Mouse (Mus musculus) layer of hippocampus, postnatal 25 days (tissue): Measurements from ENCODE around the gene Tusc2. TPM values are rescaled to one million over a fixed set of nuclear protein-coding genes. Genes with fewer than 3 reads are reported as not detected.

Experiments
- DNase-seq, 2 experiments: peaks; one replicate each; pipeline ENCODE4 v3.0.0; 2022; ENCODE audit warnings: mixed read lengths in 2 of 2, low spot score in 1 of 2; ENCODE audit errors: extremely low spot score in 1 of 2
- total RNA-seq, 2 experiments: library from RNA; stranded (reverse); gene quantifications; 2 replicates each; pipeline ENCODE4 v1.2.3; 2021

The Tusc2 gene
- total RNA-seq, 2 experiments from 2014 or later: 71.1 to 76.0 TPM

GRCm38 (mm10) chr9:107607036-107607435, 44.0 kb downstream of the Tusc2 start:
- DNase-seq: no peak

GRCm38 (mm10) chr9:107607653-107608245, 44.7 kb downstream of the Tusc2 start:
- no peak for DNase-seq

- DNase-seq: no peak
Measured at GRCm38 (mm10) chr9:107608741-107609432, 45.8 kb downstream of the Tusc2 start, which contains the start of gene Sema3b. Gene Sema3b (minus strand): TSS chr9:107609229.

- DNase-seq: no peak
Measured at GRCm38 (mm10) chr9:107609433-107609830, 46.4 kb downstream of the Tusc2 start.

DNA sequence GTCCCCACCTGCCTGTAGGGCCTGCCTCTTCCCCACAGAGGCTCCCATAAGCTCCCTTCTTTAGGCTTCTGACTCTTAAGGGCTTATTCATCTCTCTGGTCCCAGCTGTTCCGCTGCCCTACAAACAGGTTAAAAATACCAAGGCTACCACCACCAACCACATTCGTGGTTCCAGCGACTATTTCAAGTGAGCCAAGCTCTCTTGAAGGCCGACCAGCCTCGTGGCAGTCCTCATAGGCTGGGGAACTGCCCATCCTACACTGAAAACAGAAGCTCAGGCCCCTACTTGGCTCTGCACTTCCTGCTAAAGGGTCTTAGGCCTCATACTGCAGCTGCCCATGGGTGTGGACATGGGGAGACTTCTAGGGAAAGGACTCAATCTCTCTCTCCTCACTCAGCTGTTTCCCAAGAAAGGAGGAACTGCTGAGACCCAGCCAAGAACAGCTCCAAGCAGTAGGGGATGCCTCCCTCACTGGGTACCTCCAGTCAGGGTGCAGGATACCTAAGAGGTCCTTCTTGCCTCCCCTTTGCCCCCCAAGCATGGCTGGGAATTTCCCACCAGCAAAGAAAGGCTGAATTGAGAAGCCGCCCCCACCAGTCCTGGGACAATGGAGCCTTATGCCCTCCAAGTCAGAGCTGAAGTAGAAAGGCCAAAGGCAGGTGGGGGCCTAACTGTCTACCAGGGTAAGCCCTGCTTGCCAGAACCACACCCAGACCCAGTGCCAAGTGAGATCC, 48.6 kb downstream of the Tusc2 start:
- DNase-seq: peak in 1 of 2 experiments; percentile 34

DNA sequence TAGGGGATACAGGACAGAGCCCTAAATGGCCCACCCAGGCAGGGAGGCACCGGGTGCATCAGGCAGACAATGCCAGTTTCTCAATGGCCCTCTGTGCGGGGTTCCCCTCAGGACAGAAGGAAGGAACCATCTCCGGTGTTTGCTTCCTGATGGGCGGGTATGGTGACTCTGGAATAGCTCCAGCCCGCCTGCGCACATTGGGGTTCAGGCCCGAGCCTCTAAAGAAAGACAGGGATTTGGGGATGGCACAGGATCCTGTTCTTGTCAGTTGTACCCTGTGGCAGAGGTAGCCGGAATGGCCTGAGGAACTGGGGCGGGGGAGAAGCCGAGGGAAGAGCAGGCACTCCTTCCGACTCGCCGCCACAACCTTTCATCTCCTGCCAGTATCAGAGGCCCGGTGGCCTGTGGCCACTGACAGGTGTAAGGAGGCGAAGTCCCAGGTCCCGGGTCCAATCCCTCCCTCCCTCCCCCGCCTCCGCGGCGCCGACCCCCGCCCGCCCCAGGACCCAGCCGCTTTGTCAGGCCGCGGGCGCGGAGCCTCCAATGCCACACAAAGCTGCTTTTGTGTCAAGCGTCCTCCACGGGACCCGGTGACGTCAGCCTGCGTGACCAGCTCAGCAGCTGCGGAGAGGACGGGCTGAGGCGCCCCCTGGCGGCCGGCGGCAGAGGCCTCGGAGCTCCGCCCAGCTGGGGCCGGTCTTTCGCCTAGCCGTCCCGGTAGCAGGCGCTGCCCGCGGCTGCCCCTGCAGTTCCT, 49.3 kb downstream of the Tusc2 start:
- peak; percentile 99 for DNase-seq

DNA sequence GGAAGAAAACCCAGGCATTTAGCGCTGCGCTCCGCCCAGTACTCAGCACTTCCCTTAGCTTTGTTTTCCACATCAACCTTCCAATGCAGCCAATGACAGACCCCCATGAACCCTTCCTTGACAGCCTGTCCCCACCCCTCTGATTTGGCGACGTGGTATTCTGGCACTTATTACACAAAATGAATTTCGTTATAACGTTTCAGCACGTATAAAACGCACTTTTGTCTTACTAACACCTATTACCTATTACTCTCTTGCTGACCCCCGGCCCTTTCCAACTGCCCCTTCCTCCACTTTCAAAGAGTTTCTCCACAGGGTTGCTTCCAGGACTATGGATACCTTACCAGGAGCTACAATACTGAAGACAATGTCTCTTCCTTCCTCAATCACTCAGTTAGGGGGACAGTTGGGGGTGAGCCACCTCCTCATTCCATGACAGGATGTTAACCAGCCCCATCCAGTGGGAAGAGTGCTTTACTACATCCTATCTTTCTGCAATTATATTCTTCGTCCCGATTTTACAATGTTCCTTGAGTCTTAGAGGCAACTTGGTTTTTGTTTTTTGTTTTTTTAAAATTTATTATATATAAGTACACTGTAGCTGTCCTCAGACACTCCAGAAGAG, 50.0 kb downstream of the Tusc2 start:
- DNase-seq: no peak

GRCm38 (mm10) chr9:107615035-107615434, 52.0 kb downstream of the Tusc2 start:
- DNase-seq: no peak

Other genes with a start within 250 kb of the Tusc2 start
- gene Hemk1, start 224.9 kb upstream of the Tusc2 start, total RNA-seq: 10 to 100 TPM; 16.5 to 18.2 TPM
- 1 to 10 TPM; 2.1 to 2.3 TPM for gene 6430571L13Rik, start 222.7 kb upstream of the Tusc2 start, total RNA-seq
- gene Cacna2d2, start 163.6 kb upstream of the Tusc2 start, total RNA-seq: 10 to 100 TPM; 16.8 to 21.2 TPM
- gene Tmem115, start 29.3 kb upstream of the Tusc2 start, total RNA-seq: 10 to 100 TPM; 38.1 to 41.0 TPM
- 10 to 100 TPM; 16.4 to 18.5 TPM for gene Cyb561d2, start 21.1 kb upstream of the Tusc2 start, total RNA-seq
- gene Nprl2, start 21.0 kb upstream of the Tusc2 start, total RNA-seq: 10 to 100 TPM; 42.4 to 44.9 TPM
- 1 to 10 TPM; 4.7 to 5.2 TPM for gene Zmynd10, start 16.0 kb upstream of the Tusc2 start, total RNA-seq
- gene Rassf1, start 11.7 kb upstream of the Tusc2 start, total RNA-seq: 10 to 100 TPM; 16.1 to 16.3 TPM
- gene Hyal2, start 4.7 kb downstream of the Tusc2 start, total RNA-seq: 10 to 100 TPM; 13.2 to 17.8 TPM
- 1 to 10 TPM; 6.4 to 8.0 TPM for gene Hyal1, start 13.7 kb downstream of the Tusc2 start, total RNA-seq
- 10 to 100 TPM; 11.3 to 13.3 TPM for gene Naa80, start 15.6 kb downstream of the Tusc2 start, total RNA-seq
- gene Hyal3, start 17.6 kb downstream of the Tusc2 start, total RNA-seq: 1 to 10 TPM; 1.4 to 1.9 TPM
- 10 to 100 TPM; 11.8 to 16.8 TPM for gene Ifrd2, start 24.4 kb downstream of the Tusc2 start, total RNA-seq
- gene Sema3b, start 46.0 kb downstream of the Tusc2 start, total RNA-seq: 1 to 10 TPM; 2.2 to 2.7 TPM
- gene Gnai2, start 72.1 kb downstream of the Tusc2 start, total RNA-seq: 100 to 1,000 TPM; 208 to 223 TPM
- gene Slc38a3, start 106.3 kb downstream of the Tusc2 start, total RNA-seq: 10 to 100 TPM; 57.8 to 66.2 TPM
- not detected for gene Gnat1, start 116.5 kb downstream of the Tusc2 start, total RNA-seq
- gene Sema3f, start 147.2 kb downstream of the Tusc2 start, total RNA-seq: 1 to 10 TPM; 2.9 to 4.2 TPM
- gene Rbm5, start 207.7 kb downstream of the Tusc2 start, total RNA-seq: 100 to 1,000 TPM; 117 to 159 TPM